Mouse (Mus musculus) limb, embryonic 14.5 days (tissue): ENCODE data around the gene Sdk2. TPM values are rescaled to one million over a fixed set of nuclear protein-coding genes. Genes with fewer than 3 reads are reported as not detected.

Experiments used
- ATAC-seq: fragments of 200-750 bp; cut with Nextera tagmentation; 2 replicates; pipeline ENCODE4 v1.8.0; 2017; ENCODE audit warnings: low read depth, moderate number of reproducible peaks, moderate TSS enrichment; ENCODE audit not compliant: low FRiP score
- DNase-seq: peaks from one replicate; pipeline ENCODE4 v3.0.0-alpha.2; 2015; ENCODE audit warnings: low spot score
- H3K27ac ChIP-seq: fragments of 300-500 bp; sonication (generic); replicated peaks from 2 replicates; pipeline ENCODE4 v1.5.1; 2014; ENCODE audit warnings: low read depth, mild to moderate bottlenecking, low read length, moderate library complexity, mixed read lengths
- H3K27me3 ChIP-seq: fragments of 300-500 bp; sonication (generic); 2 replicates; pipeline ENCODE4 v1.6.1; 2014; ENCODE audit warnings: low read length, mixed read lengths; ENCODE audit not compliant: control insufficient read depth, insufficient read depth
- H3K36me3 ChIP-seq: fragments of 300-500 bp; sonication (generic); 2 replicates; pipeline ENCODE4 v1.6.1; 2014; ENCODE audit warnings: mild to moderate bottlenecking, low read length, moderate library complexity, mixed read lengths; ENCODE audit not compliant: control insufficient read depth, insufficient read depth
- H3K4me1 ChIP-seq: fragments of 300-500 bp; sonication (generic); 2 replicates; pipeline ENCODE4 v1.6.1; 2014; ENCODE audit warnings: antibody characterized with exemption, low read length, mixed read lengths; ENCODE audit not compliant: control insufficient read depth, insufficient read depth
- H3K4me2 ChIP-seq: fragments of 300-500 bp; sonication (generic); replicated peaks from 2 replicates; pipeline ENCODE4 v1.6.1; 2014; ENCODE audit warnings: low read depth, mild to moderate bottlenecking, low read length, moderate library complexity; ENCODE audit not compliant: severe bottlenecking
- H3K4me3 ChIP-seq: fragments of 300-500 bp; sonication (generic); replicated peaks from 2 replicates; pipeline ENCODE4 v1.5.1; 2014; ENCODE audit warnings: low read length
- H3K9ac ChIP-seq: fragments of 300-500 bp; sonication (generic); 2 replicates; pipeline ENCODE4 v1.6.1; 2014; ENCODE audit warnings: mild to moderate bottlenecking, low read depth, low read length, moderate library complexity; ENCODE audit not compliant: severe bottlenecking
- H3K9me3 ChIP-seq: fragments of 300-500 bp; sonication (generic); 2 replicates; pipeline ENCODE4 v1.6.1; 2016; ENCODE audit warnings: low read length; ENCODE audit not compliant: control insufficient read depth
- POLR2A ChIP-seq: fragments of 200-500 bp; IDR thresholded peaks from 2 replicates; pipeline ENCODE4 v1.8.0; 2012; ENCODE audit warnings: inconsistent platforms, mild to moderate bottlenecking, moderate library complexity, borderline replicate concordance; ENCODE audit not compliant: insufficient read depth, insufficient read length; ENCODE audit errors: extremely low read depth
- WGBS: fragments of 180-500 bp; shearing (Covaris S2); extraction: QIAGEN DNeasy Blood & Tissue Kit; methylation state at CpG from one replicate; pipeline ENCODE4 v1.1.7; 2014; 5-methylcytosine and 5-hydroxymethylcytosine counted together
- polyA plus RNA-seq, 2 experiments: library from polyadenylated mRNA; depleted of rRNA in 1 of 2; stranded (reverse) in 1 of 2; unstranded in 1 of 2; fragments of >200 nt; fragmentation: Nextera tagmentation in 1 of 2; extraction: Ambion mirVana in 1 of 2; gene quantifications; 2 replicates each; pipeline versions ENCODE4 v1.2.1 to v1.2.3; 2012 to 2014

Gene Sdk2
- polyA plus RNA-seq, 2 experiments, result 8.0 to 11.6 TPM

DNA sequence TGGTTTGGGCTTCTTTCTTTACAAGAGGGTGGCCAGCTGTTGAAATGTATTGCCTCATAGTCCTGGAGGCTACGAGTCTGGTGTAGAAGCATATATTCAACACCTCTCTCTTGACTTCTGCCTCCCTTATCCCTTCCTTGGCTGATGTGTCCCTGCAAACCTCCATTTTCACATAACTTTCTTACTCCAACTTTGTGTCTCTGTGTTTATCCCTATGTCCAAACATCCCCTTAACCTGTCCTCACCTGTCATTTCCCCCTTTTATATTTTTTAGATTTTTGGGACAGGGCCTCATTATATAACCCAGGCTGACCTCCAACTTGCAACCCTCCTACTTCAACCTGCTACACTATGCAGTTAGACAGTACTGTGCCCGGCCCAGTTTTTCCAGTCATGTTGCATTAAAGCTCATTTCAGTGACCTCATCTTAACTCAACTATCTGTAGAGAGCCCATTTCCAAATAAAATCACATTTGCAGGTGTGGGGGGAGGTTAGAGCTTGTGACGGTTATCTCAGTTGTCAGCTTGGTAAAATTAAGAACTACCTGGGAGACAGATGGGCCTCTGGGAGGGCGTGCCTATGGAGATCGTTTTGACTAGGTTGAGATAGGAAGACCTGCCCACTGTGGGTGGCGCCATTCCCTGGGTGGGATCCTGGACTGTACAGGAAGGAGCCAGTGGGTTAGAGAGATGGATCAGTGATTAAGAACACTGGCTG, 302.6 kb downstream of the Sdk2 start:
- 81% methylated on average over 6 of the region's 6 CpGs for WGBS
- DNase-seq, result no peak
- Histone ChIP-seq H3K9ac (no peak overlapping the region), H3K4me3 (no peak overlapping the region), H3K9me3 (no peaks in the 10 kb centered on the region), H3K4me2 (no peak overlapping the region), H3K36me3 (no peaks in the 10 kb centered on the region), H3K4me1 (peaks cover 35% of the 10 kb centered on the region), H3K27me3 (no peaks in the 10 kb centered on the region), H3K27ac (no peak overlapping the region)
- ATAC-seq, result no peak
- no peak for TF ChIP-seq POLR2A

DNA sequence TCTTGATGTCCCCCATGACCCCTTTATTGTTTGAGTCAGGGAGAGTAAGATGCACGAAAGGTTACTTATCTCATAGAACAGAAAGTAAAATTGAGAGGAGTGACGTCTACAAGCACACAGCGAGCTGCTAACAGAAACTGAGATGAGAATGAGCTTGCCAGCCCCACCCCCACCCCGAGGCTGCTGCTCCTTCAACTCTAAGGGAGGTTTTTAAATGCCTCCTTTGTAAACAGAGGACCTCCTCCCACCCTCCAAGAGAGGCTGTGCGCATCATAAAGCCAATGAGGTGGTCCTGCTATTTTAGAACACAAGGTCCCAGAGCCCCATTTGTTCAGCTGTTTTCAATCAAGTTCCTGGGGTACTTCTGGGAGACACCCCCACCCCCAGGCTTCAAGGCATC, 303.4 kb downstream of the Sdk2 start:
- peaks cover 33% of the 10 kb centered on the region for H3K4me1 ChIP-seq
- no peak overlapping the region; the same call in 1 of the 2 replicates for H3K4me2 ChIP-seq
- WGBS, result 13% methylated on average over 5 of the region's 5 CpGs
- H3K4me3 ChIP-seq, result no peak overlapping the region
- DNase-seq (no peak), ATAC-seq (0 out of 2 replicates have a peak, but pooled peaks have one; percentile 24)
- no peaks in the 10 kb centered on the region for H3K36me3 ChIP-seq
- H3K9ac ChIP-seq, result no peak overlapping the region
- no peaks in the 10 kb centered on the region for H3K9me3 ChIP-seq
- H3K27ac ChIP-seq, result no peak overlapping the region
- no peak for TF ChIP-seq POLR2A
- no peaks in the 10 kb centered on the region for H3K27me3 ChIP-seq

DNA sequence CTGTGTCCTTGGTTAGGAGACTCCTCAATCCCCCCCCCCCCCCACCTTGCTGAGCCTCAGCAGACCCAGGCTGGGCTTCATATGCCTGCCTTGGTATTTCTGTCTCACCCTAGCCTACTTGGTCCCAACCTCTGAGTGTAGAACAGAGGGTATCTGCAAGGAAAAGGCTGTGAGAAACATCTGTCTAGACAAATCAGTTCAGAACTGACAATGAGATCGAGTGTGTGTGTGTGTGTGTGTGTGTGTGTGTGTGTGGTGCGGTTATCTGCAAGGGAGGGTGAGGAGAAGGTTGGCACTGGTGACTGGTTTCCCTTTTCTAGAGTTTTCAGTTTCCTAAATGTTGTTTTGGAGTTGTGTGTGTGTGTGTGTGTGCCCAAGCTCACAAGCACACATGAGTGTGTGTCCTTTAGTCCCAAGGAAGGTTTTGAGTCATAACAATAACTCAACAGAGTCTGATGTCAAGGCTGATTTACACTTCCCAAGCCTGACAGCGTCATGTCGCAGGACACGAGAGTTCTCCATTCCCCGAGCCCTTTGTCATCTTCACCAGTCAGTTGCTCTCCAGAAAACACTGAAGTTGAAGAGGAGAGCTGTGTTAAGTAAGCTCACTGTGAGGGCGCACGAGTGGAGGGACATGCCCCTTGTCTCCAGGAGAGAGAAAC, 304.6 kb downstream of the Sdk2 start:
- ATAC-seq, result no peak
- 90% methylated on average over 8 of the region's 8 CpGs for WGBS

DNA sequence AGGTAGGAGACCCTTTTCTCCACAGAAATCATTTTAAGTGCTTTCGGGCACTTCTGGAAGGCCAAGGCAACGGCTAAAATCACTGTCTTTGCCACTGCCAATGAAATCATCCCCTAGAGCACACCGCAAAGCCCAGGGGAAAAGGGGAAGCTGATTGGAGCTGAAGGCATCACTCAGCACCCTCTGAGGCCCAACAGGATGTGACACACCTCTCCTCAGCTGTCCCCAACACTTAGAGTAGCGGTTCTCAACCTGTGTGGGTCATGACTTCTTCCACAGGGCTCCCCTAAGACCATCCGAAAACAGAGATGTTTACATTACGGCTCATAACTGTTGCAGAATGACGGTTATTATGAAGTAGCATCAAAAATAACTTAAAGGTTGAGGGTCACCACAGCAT, 305.2 kb downstream of the Sdk2 start:
- no peak overlapping the region for H3K4me2 ChIP-seq
- H3K9me3 ChIP-seq, result no peaks in the 10 kb centered on the region
- 85% methylated on average over 7 of the region's 7 CpGs for WGBS
- ATAC-seq, result no peak
- H3K4me1 ChIP-seq, result peaks cover 16% of the 10 kb centered on the region
- no peak for TF ChIP-seq POLR2A
- no peaks in the 10 kb centered on the region for H3K36me3 ChIP-seq
- no peak overlapping the region for H3K9ac ChIP-seq
- no peaks in the 10 kb centered on the region for H3K27me3 ChIP-seq
- DNase-seq, result no peak
- H3K27ac ChIP-seq, result no peak overlapping the region
- H3K4me3 ChIP-seq, result no peak overlapping the region

More for the DNA sequence above, 304.6 kb downstream of the Sdk2 start:
- H3K4me3 ChIP-seq, result no peak overlapping the region
- H3K4me1 ChIP-seq, result peaks cover 21% of the 10 kb centered on the region
- H3K9ac ChIP-seq, result no peak overlapping the region
- H3K4me2 ChIP-seq, result no peak overlapping the region
- no peak for DNase-seq
- no peak overlapping the region for H3K27ac ChIP-seq
- no peaks in the 10 kb centered on the region for H3K36me3 ChIP-seq
- H3K27me3 ChIP-seq, result no peaks in the 10 kb centered on the region
- TF ChIP-seq POLR2A, result no peak
- H3K9me3 ChIP-seq, result no peaks in the 10 kb centered on the region

DNA sequence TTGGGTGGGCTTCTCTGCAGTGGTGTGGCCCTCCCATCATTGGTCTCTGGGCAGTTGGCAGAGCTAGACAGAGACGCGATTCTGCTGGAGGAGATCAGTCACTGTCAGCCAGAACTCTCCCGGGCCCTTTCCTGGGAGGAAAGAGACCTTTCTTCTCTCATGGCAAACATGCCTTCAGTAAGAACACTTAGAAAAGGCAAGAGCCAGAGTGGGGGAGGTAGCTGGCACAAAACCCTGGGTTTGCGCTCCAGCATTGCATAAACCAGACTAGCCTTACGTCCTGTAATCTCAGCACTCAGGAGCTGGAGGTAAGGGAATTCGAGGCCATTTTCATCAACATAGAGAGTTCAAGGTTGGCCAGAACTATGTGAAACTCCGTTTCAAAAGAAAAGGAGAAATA, 306.4 kb downstream of the Sdk2 start:
- peaks cover 11% of the 10 kb centered on the region for H3K4me1 ChIP-seq

More for the DNA sequence above, 306.4 kb downstream of the Sdk2 start:
- ATAC-seq (no peak), DNase-seq (no peak)
- TF ChIP-seq POLR2A, result no peak
- Histone ChIP-seq H3K36me3 (no peaks in the 10 kb centered on the region), H3K4me3 (no peak overlapping the region), H3K27me3 (no peaks in the 10 kb centered on the region), H3K9me3 (no peaks in the 10 kb centered on the region), H3K27ac (no peak overlapping the region), H3K9ac (no peak overlapping the region), H3K4me2 (no peak overlapping the region)
- WGBS, result 58% methylated on average over 7 of the region's 7 CpGs
